9 mouse cellular contexts compared by ENCODE assay signal in the genomic region with DNA sequence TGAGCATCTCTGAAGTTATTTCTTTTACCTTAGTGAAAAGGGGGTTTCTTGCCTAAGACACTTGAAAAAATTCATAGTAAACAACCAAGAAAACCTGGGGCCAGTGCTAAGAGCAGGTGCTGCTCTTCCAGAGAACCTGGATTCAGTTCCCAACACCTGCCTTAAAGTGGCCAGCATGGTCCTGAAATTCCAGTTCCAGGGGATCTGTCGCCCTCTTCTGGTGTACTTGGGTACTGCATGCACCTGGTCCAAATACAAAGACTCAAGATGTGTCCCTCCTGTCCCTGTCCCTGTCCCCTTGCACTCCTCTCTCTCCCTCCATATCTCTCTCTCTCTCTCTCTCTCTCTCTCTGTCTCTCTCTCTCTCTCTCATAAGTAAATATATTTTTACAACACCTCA. TPM values are rescaled to one million over a fixed set of nuclear protein-coding genes. Genes with fewer than 3 reads are reported as not detected.
DNase-seq lines count a peak whose midpoint lies in the region; ATAC-seq and TF ChIP-seq lines count a peak whose summit lies in the region.
"Had no signal": no experiment of that assay in that cellular context is flagged by ENCODE, and none has a peak within 500 bp of the region (broad histone marks: within the 10 kb centered on the region; RNA-seq: fewer than 3 reads in every experiment).

No protein-coding gene starts in this region.

- H3K36me3 ChIP-seq in thymus, adult 2 months (ENCODE audit: control insufficient read depth, insufficient read depth, low read length): no peaks in the 10 kb centered on the region
- H3K36me3 ChIP-seq: neural tube, embryonic 12.5 days had no signal

- peaks cover 3% of the 10 kb centered on the region; the same call in 1 of the 2 replicates for H3K27me3 ChIP-seq in thymus, adult 2 months (ENCODE audit: control insufficient read depth, insufficient read depth, low read length)
- H3K27me3 ChIP-seq: neural tube, embryonic 12.5 days had no signal

- intact Hi-C loops in left cerebral cortex, postnatal 4 days (cut with DNase I): loop anchor here (5.0 to 10.0 kb wide), 3 partner anchors 165 to 218 kb away; a partner anchor contains a TSS

- WGBS in thymus, adult 2 months: 0% methylated on average over 1 of the region's 1 CpGs

- peak; percentile 76 for TF ChIP-seq CTCF in embryonic fibroblast, embryonic 13.5 days (IDR thresholded peaks at IDR 0.05; ENCODE audit: borderline replicate concordance, insufficient read depth, low read length)
- TF ChIP-seq CTCF in thymus, adult 2 months (IDR thresholded peaks at IDR 0.05; ENCODE audit: borderline replicate concordance, control insufficient read depth, extremely low read depth, insufficient read depth, low read length, poor library complexity): peak; percentile 52; the same call in 1 of the 2 replicates

- no peak overlapping the region for H3K4me3 ChIP-seq in embryonic fibroblast, embryonic 13.5 days (ENCODE audit: insufficient read depth, low read length)
- H3K4me3 ChIP-seq in thymus, adult 2 months (ENCODE audit: control insufficient read depth, insufficient read depth, low read length): no peak overlapping the region
- H3K4me3 ChIP-seq: neural tube, embryonic 12.5 days had no signal

- DNase-seq in frontal cortex, adult 2 months (ENCODE audit: extremely low spot score in 1 of 2, low spot score in 1 of 2): peak; percentile 73 to 98
- peak; percentile 83 for DNase-seq in adrenal gland, postnatal 25 days
- peak; percentile 82 for DNase-seq in hindlimb bud, embryonic 11.5 days (ENCODE audit: extremely low spot score, low read depth, low spot score)
- peak; percentile 86 for DNase-seq in left cerebral cortex, postnatal 4 days
- peak; percentile 79 for DNase-seq in thymus, adult 2 months

- no peak for TF ChIP-seq POLR2A in embryonic fibroblast, embryonic 13.5 days (IDR thresholded peaks at IDR 0.05; ENCODE audit: low read depth, low read length)
- no peak for TF ChIP-seq POLR2A in thymus, adult 2 months (IDR thresholded peaks at IDR 0.05; ENCODE audit: control insufficient read depth, extremely low read depth, insufficient read depth, low read length, poor library complexity)

- H3K27ac ChIP-seq in embryonic fibroblast, embryonic 13.5 days (ENCODE audit: insufficient read depth, low read length): no peak overlapping the region
- no peak overlapping the region for H3K27ac ChIP-seq in thymus, adult 2 months (ENCODE audit: control insufficient read depth, insufficient read depth, low read length)
- H3K27ac ChIP-seq: neural tube, embryonic 12.5 days had no signal

- H3K4me1 ChIP-seq in embryonic fibroblast, embryonic 13.5 days (ENCODE audit: control insufficient read depth, insufficient read depth, low read length): no peaks in the 10 kb centered on the region
- H3K4me1 ChIP-seq in thymus, adult 2 months (replicated peaks; ENCODE audit: control insufficient read depth, insufficient read depth, low read length): no peaks in the 10 kb centered on the region
- H3K4me1 ChIP-seq: neural tube, embryonic 12.5 days had no signal

- ATAC-seq in frontal cortex, adult (ENCODE audit: low TSS enrichment): no peak
- 0 out of 2 replicates have a peak, but pooled peaks have one; percentile 44 for ATAC-seq in neutrophil, adult 5-6 weeks (ENCODE audit: extremely low read depth, insufficient number of reproducible peaks, low FRiP score, poor library complexity, severe bottlenecking)

RNA-seq across cellular contexts. Expression of a gene that starts 32.0 kb away (rescaled TPM):
- 4.8 TPM in 2 replicates for polyA plus RNA-seq in frontal cortex, adult 2 months (2012; rRNA removed)
- total RNA-seq in adrenal gland, postnatal 25 days (2021): 1.8 and 2.1 TPM in 2 replicates
- not detected in 2 replicates for polyA plus RNA-seq in embryonic fibroblast, embryonic 13.5 days (2011; ENCODE audit: insufficient read length, low read depth, missing spikeins)
- total RNA-seq in left cerebral cortex, postnatal 4 days (2021): 1 to 10 TPM; 1.5 to 2.1 TPM
- total RNA-seq in neutrophil, adult 5-6 weeks (2017): not detected in 2 replicates
- polyA plus RNA-seq in thymus, adult 2 months (2012; rRNA removed): 1.5 and 3.4 TPM in 2 replicates

RNA-seq across cellular contexts. Expression of a gene that starts 43.8 kb away (rescaled TPM):
- 317 and 322 TPM in 2 replicates for polyA plus RNA-seq in frontal cortex, adult 2 months (2012; rRNA removed)
- 1.2 and 2.4 TPM in 2 replicates for total RNA-seq in adrenal gland, postnatal 25 days (2021)
- polyA plus RNA-seq in embryonic fibroblast, embryonic 13.5 days (2011; ENCODE audit: insufficient read length, low read depth, missing spikeins): 0.70 TPM in 1 of 2 replicates, not detected in the other
- 100 to 1,000 TPM in 1 of 2 experiments, 10 to 100 TPM in 1; 89.8 to 101 TPM for total RNA-seq in left cerebral cortex, postnatal 4 days (2021)
- total RNA-seq in neutrophil, adult 5-6 weeks (2017): not detected in 2 replicates
- 0.12 and 0.13 TPM in 2 replicates for polyA plus RNA-seq in thymus, adult 2 months (2012; rRNA removed)

Comparison
In these comparisons a context has a peak if more than half of its experiments do, and no peak if none do; other contexts are left out.
1. RNA of a gene that starts 43.8 kb away (total RNA-seq): 89.8 to 101 TPM in left cerebral cortex, postnatal 4 days; 1.2 to 2.4 TPM in adrenal gland, postnatal 25 days and not detected in neutrophil, adult 5-6 weeks; every median in the first group is over 10 times any median in the second.
2. Peak in every context shown above with its lines, with median percentiles within 50 percentile points of each other: DNase-seq.